Mouse (Mus musculus): ENCODE measurements around the gene Map6d1. TPM values are rescaled to one million over a fixed set of nuclear protein-coding genes. Genes with fewer than 3 reads are reported as not detected.

Map6d1 gene
- polyA plus RNA-seq, 1 experiment from 2014 or later, result 7.0 TPM

- Histone ChIP-seq H3K36me3 (replicated peaks; ENCODE audit: control insufficient read depth, insufficient read depth) (peaks cover 92% of the 10 kb centered on the region), H3K4me1 (replicated peaks; ENCODE audit: control insufficient read depth, insufficient read depth, low read length) (no peaks in the 10 kb centered on the region), H3K4me2 (replicated peaks) (no peak overlapping the region), H3K27me3 (ENCODE audit: control insufficient read depth, insufficient read depth, low read length) (no peaks in the 10 kb centered on the region), H3K4me3 (replicated peaks; ENCODE audit: low read length) (no peak overlapping the region), H3K9me3 (ENCODE audit: control insufficient read depth, low read length) (no peaks in the 10 kb centered on the region), H3K27ac (no peak overlapping the region), H3K9ac (no peak overlapping the region)
- ATAC-seq (ENCODE audit: low FRiP score) (no peak), DNase-seq (ENCODE audit: low spot score) (no peak)
- WGBS, result 95% methylated on average over 5 of the region's 5 CpGs
These were observed 44.2 kb downstream of the Map6d1 start for GRCm38 (mm10) chr16:20196962-20197361.

GRCm38 (mm10) chr16:20195546-20195945, 45.6 kb downstream of the Map6d1 start:
- H3K36me3 ChIP-seq (replicated peaks; ENCODE audit: control insufficient read depth, insufficient read depth), result peaks cover 93% of the 10 kb centered on the region

GRCm38 (mm10) chr16:20192043-20192442, 49.1 kb downstream of the Map6d1 start:
- Histone ChIP-seq H3K9ac (no peak overlapping the region), H3K4me3 (replicated peaks; ENCODE audit: low read length) (no peak overlapping the region), H3K9me3 (ENCODE audit: control insufficient read depth, low read length) (no peaks in the 10 kb centered on the region), H3K4me2 (replicated peaks) (no peak overlapping the region), H3K36me3 (replicated peaks; ENCODE audit: control insufficient read depth, insufficient read depth) (peaks cover 94% of the 10 kb centered on the region), H3K4me1 (replicated peaks; ENCODE audit: control insufficient read depth, insufficient read depth, low read length) (no peaks in the 10 kb centered on the region), H3K27me3 (ENCODE audit: control insufficient read depth, insufficient read depth, low read length) (no peaks in the 10 kb centered on the region), H3K27ac (no peak overlapping the region)
- ATAC-seq (ENCODE audit: low FRiP score) (no peak), DNase-seq (ENCODE audit: low spot score) (no peak)

More at GRCm38 (mm10) chr16:20195546-20195945, 45.6 kb downstream of the Map6d1 start:
- Histone ChIP-seq H3K9me3 (ENCODE audit: control insufficient read depth, low read length) (no peaks in the 10 kb centered on the region), H3K27me3 (ENCODE audit: control insufficient read depth, insufficient read depth, low read length) (no peaks in the 10 kb centered on the region), H3K4me3 (replicated peaks; ENCODE audit: low read length) (no peak overlapping the region), H3K4me1 (replicated peaks; ENCODE audit: control insufficient read depth, insufficient read depth, low read length) (no peaks in the 10 kb centered on the region), H3K27ac (no peak overlapping the region), H3K9ac (no peak overlapping the region), H3K4me2 (replicated peaks) (no peak overlapping the region)
- WGBS, result 99% methylated on average over 3 of the region's 3 CpGs
- no peak for ATAC-seq (ENCODE audit: low FRiP score)
- peak; percentile 50 for DNase-seq (ENCODE audit: low spot score)

- H3K9me3 ChIP-seq (ENCODE audit: control insufficient read depth, low read length), result no peaks in the 10 kb centered on the region
- no peak overlapping the region for H3K9ac ChIP-seq
- DNase-seq (ENCODE audit: low spot score) (no peak), ATAC-seq (ENCODE audit: low FRiP score) (no peak)
- H3K4me2 ChIP-seq (replicated peaks), result no peak overlapping the region
- H3K27me3 ChIP-seq (ENCODE audit: control insufficient read depth, insufficient read depth, low read length), result no peaks in the 10 kb centered on the region
- 92% methylated on average over 3 of the region's 3 CpGs for WGBS
- no peak overlapping the region for H3K4me3 ChIP-seq (replicated peaks; ENCODE audit: low read length)
- no peaks in the 10 kb centered on the region for H3K4me1 ChIP-seq (replicated peaks; ENCODE audit: control insufficient read depth, insufficient read depth, low read length)
- peaks cover 94% of the 10 kb centered on the region for H3K36me3 ChIP-seq (replicated peaks; ENCODE audit: control insufficient read depth, insufficient read depth)
- H3K27ac ChIP-seq, result no peak overlapping the region
These were observed 49.8 kb downstream of the Map6d1 start for GRCm38 (mm10) chr16:20191161-20191882.

GRCm38 (mm10) chr16:20185368-20185767, 55.8 kb downstream of the Map6d1 start:
- DNase-seq (ENCODE audit: low spot score) (peak; percentile 50), ATAC-seq (ENCODE audit: low FRiP score) (no peak)
- Histone ChIP-seq H3K27ac (no peak overlapping the region), H3K9ac (no peak overlapping the region), H3K4me3 (replicated peaks; ENCODE audit: low read length) (no peak overlapping the region), H3K36me3 (replicated peaks; ENCODE audit: control insufficient read depth, insufficient read depth) (peaks cover 67% of the 10 kb centered on the region), H3K9me3 (ENCODE audit: control insufficient read depth, low read length) (no peaks in the 10 kb centered on the region), H3K4me2 (replicated peaks) (no peak overlapping the region), H3K27me3 (ENCODE audit: control insufficient read depth, insufficient read depth, low read length) (no peaks in the 10 kb centered on the region), H3K4me1 (replicated peaks; ENCODE audit: control insufficient read depth, insufficient read depth, low read length) (no peaks in the 10 kb centered on the region)
- WGBS, result 62% methylated on average over 2 of the region's 2 CpGs

Other genes starting within 250 kb of the Map6d1 start
- gene Klhl24, start 143.8 kb downstream of the Map6d1 start, polyA plus RNA-seq (2014; fragmentation: Nextera tagmentation; extraction: Ambion mirVana), result 48.0 and 52.3 TPM in 2 replicates
- 21.7 and 24.7 TPM in 2 replicates for gene Yeats2, start 100.3 kb downstream of the Map6d1 start, polyA plus RNA-seq (2014; fragmentation: Nextera tagmentation; extraction: Ambion mirVana)
- gene Parl, start 61.0 kb upstream of the Map6d1 start, polyA plus RNA-seq (2014; fragmentation: Nextera tagmentation; extraction: Ambion mirVana), result 72.4 and 76.0 TPM in 2 replicates
- not detected in 2 replicates for gene Cyp2ab1, start 84.0 kb upstream of the Map6d1 start, polyA plus RNA-seq (2014; fragmentation: Nextera tagmentation; extraction: Ambion mirVana)
- 127 and 136 TPM in 2 replicates for gene Abcc5, start 185.0 kb upstream of the Map6d1 start, polyA plus RNA-seq (2014; fragmentation: Nextera tagmentation; extraction: Ambion mirVana)

All from hindbrain, embryonic 14.5 days (tissue).